Mouse (Mus musculus) T-helper 17 cell (primary cell): ENCODE measurements around the gene Rnaseh2c.

Experiments used
- in situ Hi-C, 2 experiments: fragments of 300-600 bp; cut with MboI, MseI; formaldehyde crosslinking; loops; 1 replicate in 1 of 2; 2 replicates in 1 of 2; pipeline ENCODE4 v1.15.1; 2025; ENCODE audit warnings: high pct_unique_total_duplicates in 2 of 2

Rnaseh2c gene

DNA sequence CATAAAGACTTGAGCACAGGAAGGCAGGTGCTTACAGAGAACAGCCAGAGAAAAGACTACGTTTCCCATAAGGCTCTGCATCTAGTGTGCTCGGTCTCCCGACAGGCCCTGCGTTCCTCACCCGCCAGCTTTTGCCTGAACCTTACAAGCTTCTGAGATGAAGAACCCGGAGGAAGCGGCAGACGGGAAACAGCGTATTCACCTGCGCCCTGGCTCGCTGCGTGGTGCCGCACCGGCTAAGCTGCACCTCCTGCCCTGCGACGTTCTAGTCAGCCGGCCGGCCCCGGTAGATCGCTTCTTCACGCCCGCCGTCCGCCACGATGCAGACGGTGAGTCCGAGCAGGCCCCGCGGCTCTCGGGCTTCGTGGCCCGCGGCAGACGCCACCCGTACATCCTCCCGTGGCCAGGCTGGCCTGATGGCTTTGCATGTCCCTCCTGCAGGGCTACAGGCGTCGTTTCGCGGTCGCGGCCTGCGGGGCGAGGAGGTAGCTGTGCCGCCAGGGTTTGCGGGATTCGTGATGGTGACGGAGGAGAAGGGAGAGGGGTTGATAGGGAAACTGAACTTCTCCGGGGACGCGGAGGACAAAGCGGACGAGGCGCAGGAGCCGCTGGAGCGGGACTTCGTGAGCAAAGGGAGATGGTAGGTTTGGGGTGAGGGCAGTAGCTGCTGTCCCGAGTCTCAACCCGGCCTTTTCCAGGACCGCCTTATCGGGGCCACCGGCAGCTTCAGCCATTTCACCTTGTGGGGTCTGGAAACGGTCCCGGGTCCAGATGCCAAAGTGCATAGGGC, at the start of gene Rnaseh2c:
Gene Rnaseh2c (plus strand): TSS at position 122 of the 790 bp plus-strand sequence.
- in situ Hi-C loops = no loop called here

DNA sequence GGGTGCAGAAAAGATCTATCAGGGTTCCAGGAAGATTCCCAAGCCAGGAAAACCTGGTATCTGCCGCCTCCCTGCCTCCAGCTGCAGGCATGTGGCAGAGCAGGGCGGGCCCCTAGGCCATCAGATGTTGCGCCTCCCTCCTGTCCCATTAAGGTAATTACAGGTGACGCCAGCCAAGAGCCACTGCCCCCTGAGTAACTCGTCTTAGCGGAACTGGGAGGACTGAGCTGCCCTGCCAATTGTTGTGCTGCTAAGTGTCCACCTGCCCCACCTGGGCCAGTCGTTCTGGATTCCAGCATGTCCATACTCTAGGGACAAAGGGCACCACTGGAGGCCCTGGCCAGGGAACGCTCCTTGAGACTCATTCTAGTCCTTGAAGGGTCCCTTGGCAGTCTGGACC, 47.9 kb upstream of the Rnaseh2c start:
- in situ Hi-C loops = no loop called here

- in situ Hi-C loops = no loop called here
Observed at GRCm38 (mm10) chr19:5554212-5554611, 47.5 kb upstream of the Rnaseh2c start.

DNA sequence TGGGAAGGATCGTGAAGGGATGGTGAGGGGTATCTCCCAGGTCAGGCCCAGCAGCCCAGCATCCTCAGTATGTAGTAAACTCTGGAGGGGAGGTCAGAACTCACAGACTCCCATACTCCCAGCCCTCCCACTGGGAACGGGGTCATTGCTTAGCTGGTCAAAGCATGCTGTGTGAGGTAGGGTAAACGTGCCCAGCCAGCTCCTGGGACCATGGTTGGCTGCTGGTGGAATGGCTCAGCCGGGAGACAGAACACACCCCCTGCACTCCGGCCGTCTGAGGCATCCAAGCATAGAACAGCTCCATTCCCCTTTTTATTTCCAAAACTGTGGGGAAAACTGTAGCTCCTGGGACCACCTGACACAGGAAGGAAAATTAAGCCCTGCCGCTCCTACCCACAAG, 43.5 kb upstream of the Rnaseh2c start:
- in situ Hi-C loops = no loop called here

DNA sequence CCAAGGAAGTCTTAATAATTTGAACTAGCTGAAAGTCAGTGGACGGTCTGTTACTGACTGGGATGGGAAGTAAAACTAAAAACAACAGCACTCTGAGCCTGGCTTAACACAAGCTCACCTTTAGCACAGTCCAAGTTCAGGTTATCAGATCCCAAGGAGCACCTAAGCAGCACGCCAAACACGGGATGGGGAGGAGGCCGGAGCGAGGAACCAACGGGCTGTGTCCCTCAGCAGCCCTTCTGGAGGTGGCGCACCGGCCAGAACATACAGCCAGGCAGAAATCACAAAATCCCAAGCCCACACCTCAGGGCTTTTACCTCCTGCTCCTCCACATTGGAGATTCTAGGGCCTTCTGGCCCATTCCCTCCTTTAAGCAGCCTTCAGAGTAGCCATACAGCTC, 42.9 kb upstream of the Rnaseh2c start:
- in situ Hi-C loops = no loop called here

DNA sequence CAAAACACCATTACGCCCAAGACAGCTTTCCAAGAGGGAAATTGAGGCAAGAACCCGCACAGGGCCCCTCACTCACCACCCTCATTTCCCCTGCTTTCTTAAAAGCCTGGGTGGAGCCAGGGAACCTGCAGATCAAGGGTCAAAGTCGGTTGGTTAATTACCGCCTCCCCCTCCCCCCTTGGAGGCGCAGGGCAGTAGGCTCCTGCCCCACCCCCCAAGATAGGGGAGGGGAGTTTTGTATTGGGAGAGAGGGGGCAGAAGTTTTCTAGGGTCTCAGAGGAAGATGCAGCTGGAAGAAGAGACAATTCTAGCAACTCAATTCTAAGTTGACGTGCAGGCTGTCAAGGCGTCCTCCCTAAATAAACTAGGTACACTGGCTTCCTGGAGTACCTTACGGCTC, 42.4 kb upstream of the Rnaseh2c start:
- in situ Hi-C loops = no loop called here

GRCm38 (mm10) chr19:5559631-5560456, 41.8 kb upstream of the Rnaseh2c start:
- in situ Hi-C loops = no loop called here

DNA sequence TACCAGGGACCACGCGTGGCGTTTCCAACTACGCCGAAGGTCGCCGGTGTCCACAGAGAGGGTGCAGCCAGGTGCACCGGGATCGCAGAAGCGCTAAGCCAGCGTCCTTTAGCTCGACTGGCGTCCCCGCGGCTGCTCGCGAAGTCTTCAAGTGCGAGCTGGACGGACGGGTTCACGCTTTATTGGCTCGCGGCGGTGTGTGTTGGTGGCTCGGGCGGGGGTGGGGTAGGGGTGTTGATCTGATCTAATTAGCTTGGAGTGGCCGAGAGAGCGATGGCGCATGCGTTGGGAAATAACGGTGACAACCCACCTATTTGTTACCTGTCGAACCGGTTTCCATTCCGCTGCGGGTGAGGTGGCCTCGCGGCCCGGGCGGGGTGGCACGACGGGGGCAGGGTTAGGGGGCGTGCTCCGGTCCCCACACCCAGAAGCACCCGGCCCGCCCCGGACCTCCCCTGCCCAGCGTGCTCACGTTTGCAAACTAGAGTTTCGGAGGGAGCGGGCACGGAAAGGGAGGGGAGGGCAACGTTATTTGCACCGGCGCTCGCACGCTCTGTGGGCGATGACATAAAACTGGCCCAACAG, 41.1 kb upstream of the Rnaseh2c start, which contains the start of gene Ovol1:
Gene Ovol1 (minus strand): TSS at position 190 of the 585 bp plus-strand sequence.
- in situ Hi-C loops = no loop called here

DNA sequence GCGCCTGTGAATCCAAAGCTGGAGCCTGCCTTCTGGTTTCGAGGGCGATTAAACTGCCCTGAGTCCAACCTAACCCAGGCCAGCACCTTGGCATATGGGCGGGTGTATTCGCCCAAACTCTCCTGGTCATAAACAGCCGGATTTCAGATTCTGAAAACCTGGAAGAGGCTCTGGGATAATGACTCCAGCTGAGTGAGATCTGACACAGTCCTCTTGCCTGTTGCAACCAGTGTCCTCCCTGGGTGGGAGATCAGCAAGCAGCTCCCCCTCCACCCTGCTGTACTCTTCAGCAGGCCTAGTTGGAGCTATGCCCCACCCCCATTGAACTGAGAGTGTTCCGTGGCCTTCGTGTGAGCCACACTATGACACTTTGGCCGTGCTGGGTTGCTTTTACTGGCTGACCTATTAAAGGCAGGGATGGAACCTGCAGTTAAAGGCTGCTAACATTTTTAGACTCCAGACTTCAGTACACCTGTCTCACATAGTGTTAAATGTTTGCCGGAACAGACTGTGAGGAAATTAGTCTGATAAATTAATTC, 40.4 kb upstream of the Rnaseh2c start:
- in situ Hi-C loops = no loop called here

- in situ Hi-C loops = no loop called here
Observed at GRCm38 (mm10) chr19:5561886-5562285, 39.8 kb upstream of the Rnaseh2c start.

GRCm38 (mm10) chr19:5562776-5563175, 38.9 kb upstream of the Rnaseh2c start:
- in situ Hi-C loops = no loop called here

DNA sequence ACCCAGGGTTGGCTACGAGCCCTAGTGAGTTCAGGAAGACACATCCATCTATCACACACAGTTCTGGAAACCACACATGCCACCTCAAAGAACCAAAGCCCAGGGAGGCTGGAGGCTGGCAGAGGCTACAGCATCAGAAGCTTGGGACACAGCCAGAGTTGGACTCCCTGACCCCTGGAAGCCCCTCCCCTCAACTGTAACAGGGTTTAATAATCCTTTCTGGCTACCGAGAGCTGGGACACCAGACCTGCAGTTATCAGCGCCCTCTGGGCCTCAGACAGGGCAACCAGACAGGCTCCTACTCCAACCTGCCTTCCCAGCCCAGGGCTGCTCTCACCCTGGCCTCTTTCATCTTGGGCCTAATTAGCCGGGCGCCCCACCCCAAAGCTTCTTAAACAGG, 35.4 kb upstream of the Rnaseh2c start:
- in situ Hi-C loops = loop anchor here in 1 of 2 experiments (5.0 kb wide), 1 partner anchor 34 kb away; no protein-coding TSS in a partner anchor

- in situ Hi-C loops = loop anchor here in 1 of 2 experiments (5.0 kb wide), 1 partner anchor 35 kb away; no protein-coding TSS in a partner anchor
Observed at GRCm38 (mm10) chr19:5567180-5567533, 34.5 kb upstream of the Rnaseh2c start.

DNA sequence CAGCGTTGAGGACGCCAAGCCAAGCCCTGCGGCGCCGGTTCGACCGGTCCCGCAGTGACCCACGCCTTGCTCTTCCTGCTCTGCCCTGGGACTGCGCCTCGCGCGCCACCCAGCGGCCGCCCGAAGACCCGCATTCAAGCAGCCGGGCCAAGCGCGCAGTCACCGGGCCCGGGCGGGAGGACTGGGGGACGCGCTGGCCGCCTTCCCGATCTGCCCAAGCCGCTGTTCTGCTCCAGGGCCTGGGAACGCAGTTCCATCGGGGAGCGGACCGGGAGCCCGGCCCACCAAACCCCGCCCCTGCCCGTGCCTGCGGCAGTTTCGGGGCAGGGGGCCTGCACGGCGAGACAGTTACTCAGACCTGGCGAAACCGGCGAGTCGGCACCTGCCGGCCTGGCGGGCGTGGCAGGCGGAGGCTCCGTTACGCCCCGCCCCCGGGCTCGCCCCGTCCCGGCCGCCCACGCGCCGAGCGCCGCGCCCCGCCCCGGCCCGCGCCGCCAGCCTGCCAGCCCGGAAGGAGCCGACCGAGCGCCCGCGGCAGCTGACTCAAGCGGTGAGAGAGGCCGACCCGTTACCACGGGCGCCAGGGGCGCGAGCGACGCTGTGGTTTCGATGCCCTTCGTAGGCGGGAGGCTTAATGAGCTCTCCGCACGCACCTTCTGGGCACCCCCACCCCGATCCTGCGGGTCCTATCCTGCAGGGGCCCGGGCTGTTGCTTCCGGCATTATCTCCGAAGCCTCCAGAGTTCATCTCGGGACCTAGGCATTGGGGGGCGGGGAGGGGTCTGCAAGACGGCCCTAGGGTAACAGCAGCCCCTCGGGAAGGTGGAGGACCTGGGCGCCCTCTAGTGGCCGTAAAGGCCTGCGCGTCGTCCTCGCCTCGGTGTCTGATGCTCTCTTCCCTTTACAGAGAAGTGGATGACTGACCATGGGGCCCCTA, 33.9 kb upstream of the Rnaseh2c start, which contains the start of gene Ap5b1:
Gene Ap5b1 (plus strand): TSS at position 492 of the 936 bp plus-strand sequence.
- in situ Hi-C loops = loop anchor here in 1 of 2 experiments (5.0 kb wide), 1 partner anchor 36 kb away; no protein-coding TSS in a partner anchor

DNA sequence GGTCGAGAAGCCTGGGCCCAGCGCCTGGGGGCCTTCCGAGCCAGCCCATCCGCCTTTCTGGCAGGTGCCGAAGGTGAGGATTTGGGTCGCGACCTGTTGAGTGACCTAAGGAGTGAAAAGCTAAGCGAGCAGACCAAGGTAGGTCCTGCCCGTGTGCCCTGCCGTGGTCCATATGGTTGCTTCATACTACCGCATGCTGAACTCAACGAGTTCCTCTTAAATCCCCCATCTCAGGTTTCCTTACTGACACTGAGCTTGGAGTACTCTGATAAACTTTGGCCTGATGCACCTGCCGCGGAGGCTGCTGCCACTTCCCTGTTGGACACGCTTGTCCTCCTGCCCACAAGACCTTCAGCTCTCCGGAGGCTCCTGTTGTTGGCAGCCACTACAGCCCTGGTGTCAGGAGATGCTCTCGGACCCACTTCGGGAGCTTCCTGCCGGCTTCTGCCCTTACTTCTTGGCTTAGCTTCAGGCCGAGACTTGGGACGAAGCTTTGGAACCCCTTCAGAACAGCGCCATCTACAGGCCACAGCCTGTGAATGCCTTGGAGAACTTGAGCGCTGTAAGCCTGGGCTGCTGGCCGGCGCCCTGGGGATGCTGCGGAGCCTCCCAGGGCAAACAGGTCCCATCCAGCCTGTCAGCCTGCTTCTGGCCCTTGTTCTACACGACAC, 33.1 kb upstream of the Rnaseh2c start:
- in situ Hi-C loops = loop anchor here in 1 of 2 experiments (5.0 kb wide), 1 partner anchor 36 kb away; no protein-coding TSS in a partner anchor

GRCm38 (mm10) chr19:5569521-5569920, 32.2 kb upstream of the Rnaseh2c start:
- in situ Hi-C loops = loop anchor here in 1 of 2 experiments (5.0 kb wide), 1 partner anchor 37 kb away; no protein-coding TSS in a partner anchor

DNA sequence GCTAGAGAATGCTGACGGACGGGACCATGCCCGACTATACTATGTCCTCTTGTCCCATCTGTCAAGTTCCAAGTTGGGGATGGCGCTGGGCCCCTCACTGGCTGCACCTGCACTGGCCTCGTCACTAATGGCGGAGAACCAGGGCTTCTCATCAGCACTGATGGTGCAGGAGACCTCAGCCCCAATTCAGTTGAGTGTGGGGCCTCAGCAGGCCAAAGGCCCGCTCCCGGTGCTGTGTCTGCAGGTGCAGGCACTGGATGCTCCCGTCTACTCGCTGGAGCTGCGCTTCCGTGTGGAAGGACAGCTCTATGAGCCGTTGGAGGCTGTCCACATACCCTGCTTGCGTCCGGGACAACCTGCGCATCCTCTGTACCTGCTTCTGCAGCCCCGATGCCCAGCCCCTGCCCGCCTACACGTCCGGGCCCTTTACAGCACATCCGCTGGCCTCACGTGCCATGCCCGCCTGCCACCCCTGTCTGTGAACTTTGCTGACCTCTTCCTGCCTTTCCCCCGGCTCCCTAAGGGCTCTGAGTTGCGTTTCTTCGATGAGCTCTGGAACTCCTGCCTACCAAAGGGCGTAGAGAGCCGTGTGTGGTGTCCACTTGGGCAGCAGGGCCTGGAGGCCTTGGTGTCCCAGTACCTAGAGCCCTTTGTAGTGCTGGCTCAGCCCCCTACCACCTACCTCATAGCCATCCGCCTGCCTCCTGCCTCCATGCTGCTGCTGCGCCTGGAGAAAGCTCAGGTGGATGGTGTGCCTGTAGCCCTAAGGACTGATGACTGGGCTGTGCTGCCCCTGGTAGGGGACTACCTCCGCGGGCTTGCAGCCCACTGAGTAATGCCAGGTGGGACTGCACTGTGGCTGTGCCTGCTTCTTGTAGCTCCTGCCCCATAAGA, 31.1 kb upstream of the Rnaseh2c start:
- in situ Hi-C loops = loop anchor here in 1 of 2 experiments (5.0 kb wide), 1 partner anchor 38 kb away; no protein-coding TSS in a partner anchor

GRCm38 (mm10) chr19:5571831-5572230, 29.8 kb upstream of the Rnaseh2c start:
- in situ Hi-C loops = loop anchor here in 1 of 2 experiments (5.0 kb wide), 1 partner anchor 40 kb away; no protein-coding TSS in a partner anchor
